Mouse (Mus musculus) c-Kit-positive CD71-positive TER-119-positive erythroid progenitor cells, embryonic 14.5 days (primary cell): ENCODE data around the gene Etv4.

Experiments
- DNase-seq: peaks from one replicate; pipeline ENCODE4 v3.0.0-alpha.2; 2013; ENCODE audit warnings: low spot score

Etv4 gene

GRCm38 (mm10) chr11:101785143-101785851 is at the start of gene Etv4:
TSS of gene Etv4 (minus strand) at chr11:101785371.
- DNase-seq = peak; percentile 42

GRCm38 (mm10) chr11:101832001-101832400 is 46.8 kb upstream of the Etv4 start:
- DNase-seq = no peak

- DNase-seq = no peak
Measured at GRCm38 (mm10) chr11:101830616-101831015, 45.4 kb upstream of the Etv4 start.

GRCm38 (mm10) chr11:101830112-101830511 is 44.9 kb upstream of the Etv4 start:
- no peak for DNase-seq

- no peak for DNase-seq
Measured at GRCm38 (mm10) chr11:101828718-101829117, 43.5 kb upstream of the Etv4 start.

GRCm38 (mm10) chr11:101823210-101823609 is 38.0 kb upstream of the Etv4 start:
- no peak for DNase-seq

GRCm38 (mm10) chr11:101820899-101821298 is 35.7 kb upstream of the Etv4 start:
- no peak for DNase-seq

GRCm38 (mm10) chr11:101819853-101820252 is 34.7 kb upstream of the Etv4 start:
- DNase-seq = no peak

GRCm38 (mm10) chr11:101815103-101816085 is 30.2 kb upstream of the Etv4 start:
- no peak for DNase-seq

- peak; percentile 52 for DNase-seq
Measured at GRCm38 (mm10) chr11:101814375-101815102, 29.4 kb upstream of the Etv4 start.

- peak; percentile 59 for DNase-seq
Measured at GRCm38 (mm10) chr11:101813259-101813658, 28.1 kb upstream of the Etv4 start.

GRCm38 (mm10) chr11:101809060-101809828 is 24.1 kb upstream of the Etv4 start:
- DNase-seq = no peak

- no peak for DNase-seq
Measured at GRCm38 (mm10) chr11:101807266-101807665, 22.1 kb upstream of the Etv4 start.

- no peak for DNase-seq
Measured at GRCm38 (mm10) chr11:101806741-101807140, 21.6 kb upstream of the Etv4 start.

- DNase-seq = no peak
Measured at GRCm38 (mm10) chr11:101805113-101805704, 20.0 kb upstream of the Etv4 start.

- no peak for DNase-seq
Measured at GRCm38 (mm10) chr11:101801386-101801785, 16.2 kb upstream of the Etv4 start.

GRCm38 (mm10) chr11:101798083-101798482 is 12.9 kb upstream of the Etv4 start:
- no peak for DNase-seq

GRCm38 (mm10) chr11:101797355-101797754 is 12.2 kb upstream of the Etv4 start:
- DNase-seq = no peak

GRCm38 (mm10) chr11:101790811-101791526 is 5.8 kb upstream of the Etv4 start:
- no peak for DNase-seq

GRCm38 (mm10) chr11:101787432-101787831 is 2.3 kb upstream of the Etv4 start:
- no peak for DNase-seq
